ENCODE assay signal across 26 mouse cellular contexts in genomic region chr1:62348371-62348770, GRCm38 (mm10).
DNase-seq lines count a peak whose midpoint lies in the region; ATAC-seq and TF ChIP-seq lines count a peak whose summit lies in the region.
"Had no signal": no experiment of that assay in that cellular context is flagged by ENCODE, and none has a peak within 500 bp of the region (broad histone marks: within the 10 kb centered on the region; RNA-seq: fewer than 3 reads in every experiment).

No protein-coding gene starts in this region.

- intact Hi-C loops in heart, postnatal 36 days (cut with DNase I), result no loop called here

- no peak overlapping the region for H3K9ac ChIP-seq in forebrain, embryonic 14.5 days (ENCODE audit: low read length)
- H3K9ac ChIP-seq: embryonic facial prominence, embryonic 12.5 days; liver, embryonic 14.5 days; lung, embryonic 15.5 days; midbrain, embryonic 15.5 days had no signal

- no peak for TF ChIP-seq POLR2A in brain, embryonic 14.5 days (IDR thresholded peaks at IDR 0.05; ENCODE audit: borderline replicate concordance, extremely low read depth, insufficient read depth, insufficient read length, poor library complexity, severe bottlenecking)

- no peaks in the 10 kb centered on the region for H3K9me3 ChIP-seq in forebrain, embryonic 14.5 days (replicated peaks; ENCODE audit: control insufficient read depth, low read length)
- no peaks in the 10 kb centered on the region for H3K9me3 ChIP-seq in forebrain, embryonic 10.5 days
- H3K9me3 ChIP-seq: embryonic facial prominence, embryonic 12.5 days; lung, embryonic 15.5 days; midbrain, embryonic 15.5 days had no signal

- H3K4me2 ChIP-seq in forebrain, embryonic 14.5 days (ENCODE audit: low read length), result no peak overlapping the region
- H3K4me2 ChIP-seq: embryonic facial prominence, embryonic 12.5 days; heart, embryonic 11.5 days; lung, embryonic 15.5 days; midbrain, embryonic 15.5 days had no signal

- no peak for ATAC-seq in forebrain, embryonic 14.5 days
- no peak for ATAC-seq in erythroid progenitor cell, adult 5-6 weeks (replicated peaks; ENCODE audit: low FRiP score, poor library complexity, severe bottlenecking)
- ATAC-seq: hindbrain, postnatal 0 days; intestine, embryonic 16.5 days; midbrain, embryonic 15.5 days had no signal

- 60% methylated on average over 4 of the region's 4 CpGs for WGBS in forebrain, embryonic 14.5 days
- 97% methylated on average over 4 of the region's 4 CpGs for WGBS in forebrain, embryonic 10.5 days

- H3K4me1 ChIP-seq in forebrain, embryonic 14.5 days (ENCODE audit: control insufficient read depth, insufficient read depth, low read length), result peaks cover 5% of the 10 kb centered on the region; the same call in 1 of the 2 replicates
- peaks cover 12% of the 10 kb centered on the region for H3K4me1 ChIP-seq in forebrain, embryonic 10.5 days
- H3K4me1 ChIP-seq: embryonic facial prominence, embryonic 12.5 days; lung, embryonic 15.5 days; midbrain, embryonic 15.5 days had no signal

- no peak for TF ChIP-seq CTCF in brain, embryonic 14.5 days (IDR thresholded peaks at IDR 0.05; ENCODE audit: borderline replicate concordance, extremely low read depth, insufficient read depth, insufficient read length)
- no peak for TF ChIP-seq CTCF in layer of hippocampus, adult 2 months (conservative IDR thresholded peaks at IDR 0.05)

- H3K4me3 ChIP-seq in forebrain, embryonic 14.5 days (ENCODE audit: low read depth, low read length), result no peak overlapping the region
- H3K4me3 ChIP-seq in forebrain, embryonic 10.5 days, result no peak overlapping the region
- H3K4me3 ChIP-seq in layer of hippocampus, adult 2 months, result no peak overlapping the region
- H3K4me3 ChIP-seq: embryonic facial prominence, embryonic 12.5 days; left cerebral cortex, adult 2 months; lung, embryonic 15.5 days; midbrain, embryonic 15.5 days; myocyte had no signal

- no peaks in the 10 kb centered on the region for H3K27me3 ChIP-seq in forebrain, embryonic 14.5 days (replicated peaks; ENCODE audit: control insufficient read depth, insufficient read depth, low read length)
- H3K27me3 ChIP-seq in forebrain, embryonic 10.5 days (ENCODE audit: poor library complexity, severe bottlenecking), result peaks cover 16% of the 10 kb centered on the region
- H3K27me3 ChIP-seq: embryonic facial prominence, embryonic 12.5 days; lung, embryonic 15.5 days; midbrain, embryonic 15.5 days had no signal

- peak; percentile 57 for DNase-seq in forebrain, embryonic 14.5 days (ENCODE audit: low spot score)
- DNase-seq in forebrain, embryonic 10.5 days (ENCODE audit: extremely low spot score, low spot score), result no peak
- peak; percentile 63 for DNase-seq in brain, embryonic 14.5 days (ENCODE audit: low read depth)
- peak; percentile 13 to 49 for DNase-seq in layer of hippocampus, adult 2 months (ENCODE audit: low spot score in 2 of 2)
- DNase-seq in layer of hippocampus, postnatal 36 days, result peak; percentile 5 to 14
- no peak for DNase-seq in heart, postnatal 36 days
- DNase-seq: cerebellum, adult 2 months; cerebellum, postnatal 25 days; heart, adult 11 months; heart, postnatal 10 days; kidney, adult 9 months; kidney, postnatal 25 days; lung, postnatal 4 days; right cerebral cortex, adult 18-20 months; thymus, adult 2 months; thymus, postnatal 4 days had no signal

- peak overlapping the region; percentile 14 for H3K27ac ChIP-seq in forebrain, embryonic 14.5 days (ENCODE audit: low read depth, low read length)
- no peak overlapping the region for H3K27ac ChIP-seq in forebrain, embryonic 10.5 days
- H3K27ac ChIP-seq in layer of hippocampus, adult 2 months, result peak overlapping the region; percentile 74
- H3K27ac ChIP-seq: embryonic facial prominence, embryonic 12.5 days; hindbrain, postnatal 0 days; left cerebral cortex, adult 2 months; liver, embryonic 14.5 days; lung, embryonic 15.5 days; midbrain, embryonic 15.5 days had no signal

- no peaks in the 10 kb centered on the region for H3K36me3 ChIP-seq in forebrain, embryonic 14.5 days (ENCODE audit: control insufficient read depth, insufficient read depth, low read length)
- no peaks in the 10 kb centered on the region for H3K36me3 ChIP-seq in forebrain, embryonic 10.5 days (replicated peaks)
- H3K36me3 ChIP-seq: embryonic facial prominence, embryonic 12.5 days; lung, embryonic 15.5 days; midbrain, embryonic 15.5 days had no signal

Comparison
In these comparisons a context has a peak if more than half of its experiments do, and no peak if none do; other contexts are left out.
1. DNase-seq: peak in forebrain, embryonic 14.5 days (single experiment), brain, embryonic 14.5 days (single experiment), layer of hippocampus, adult 2 months (2 of 2) and layer of hippocampus, postnatal 36 days (2 of 2); none in forebrain, embryonic 10.5 days (single experiment) and heart, postnatal 36 days (0 of 2).